Mouse (Mus musculus): ENCODE results near the gene Myo1e. TPM values are rescaled to one million over a fixed set of nuclear protein-coding genes. Genes with fewer than 3 reads are reported as not detected.

Gene Myo1e
- polyA plus RNA-seq, 1 experiment from 2014 or later: 17.0 TPM

DNA sequence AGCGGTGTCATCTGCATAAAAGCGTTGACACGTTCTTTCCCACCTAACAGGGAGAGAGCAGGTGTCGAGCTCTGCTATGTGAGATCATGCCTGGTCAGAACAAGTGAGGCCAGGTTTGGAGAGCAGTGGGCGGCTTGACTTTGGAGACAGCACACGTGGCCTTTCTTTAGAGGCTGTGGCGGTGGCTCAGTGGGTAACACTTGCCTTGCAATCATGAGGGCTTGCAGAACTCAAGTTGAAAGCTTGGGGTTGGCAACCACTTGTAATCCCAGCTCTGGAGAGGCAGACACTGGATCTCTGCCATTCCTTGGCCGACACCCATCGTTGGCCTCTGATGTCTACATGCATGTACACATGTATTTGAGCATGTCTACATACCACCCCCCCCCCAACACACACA, 64.5 kb downstream of the Myo1e start:
- Histone ChIP-seq H3K9ac (ENCODE audit: low read depth, low read length) (no peak overlapping the region), H3K4me2 (ENCODE audit: low read length) (no peak overlapping the region), H3K27me3 (ENCODE audit: insufficient read depth, low read length) (no peaks in the 10 kb centered on the region), H3K4me1 (replicated peaks; ENCODE audit: insufficient read depth, low read length) (no peaks in the 10 kb centered on the region), H3K27ac (peak overlapping the region; percentile 47), H3K4me3 (replicated peaks; ENCODE audit: low read depth, low read length) (no peak overlapping the region), H3K36me3 (ENCODE audit: insufficient read depth, low read length) (no peaks in the 10 kb centered on the region), H3K9me3 (replicated peaks; ENCODE audit: low read length) (no peaks in the 10 kb centered on the region)
- DNase-seq (ENCODE audit: low spot score) (no peak), ATAC-seq (replicated peaks; ENCODE audit: low FRiP score, low read depth) (no peak)
- no peak for TF ChIP-seq CTCF (IDR thresholded peaks at IDR 0.05; ENCODE audit: low read depth)
- WGBS: 84% methylated on average over 9 of the region's 9 CpGs

DNA sequence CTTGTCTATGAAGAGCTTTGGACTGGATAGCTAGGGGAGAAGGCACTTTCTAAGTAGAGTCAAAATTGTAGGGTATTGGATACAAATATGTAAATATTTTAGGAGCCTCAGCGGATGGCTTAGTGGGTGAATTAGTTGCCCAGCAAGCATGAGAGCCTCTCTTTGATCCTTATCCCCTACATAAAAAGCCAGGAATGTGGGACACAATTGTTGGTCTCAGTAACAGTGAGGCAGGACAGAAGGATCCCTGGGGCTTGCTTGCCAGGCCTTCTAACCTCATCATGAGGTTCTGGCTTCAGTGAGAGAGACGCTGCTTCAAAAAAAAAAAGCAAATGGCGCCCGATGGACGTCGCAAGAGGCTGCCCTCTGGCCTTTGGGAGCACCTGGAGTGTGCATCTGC, 66.9 kb downstream of the Myo1e start:
- Histone ChIP-seq H3K9ac (ENCODE audit: low read depth, low read length) (no peak overlapping the region), H3K36me3 (ENCODE audit: insufficient read depth, low read length) (no peaks in the 10 kb centered on the region), H3K9me3 (replicated peaks; ENCODE audit: low read length) (no peaks in the 10 kb centered on the region), H3K4me2 (ENCODE audit: low read length) (no peak overlapping the region), H3K4me3 (replicated peaks; ENCODE audit: low read depth, low read length) (no peak overlapping the region), H3K27ac (no peak overlapping the region), H3K27me3 (ENCODE audit: insufficient read depth, low read length) (no peaks in the 10 kb centered on the region), H3K4me1 (replicated peaks; ENCODE audit: insufficient read depth, low read length) (no peaks in the 10 kb centered on the region)
- DNase-seq (ENCODE audit: low spot score) (no peak), ATAC-seq (replicated peaks; ENCODE audit: low FRiP score, low read depth) (no peak)
- TF ChIP-seq CTCF (IDR thresholded peaks at IDR 0.05; ENCODE audit: low read depth): no peak
- WGBS: 82% methylated on average over 6 of the region's 6 CpGs

DNA sequence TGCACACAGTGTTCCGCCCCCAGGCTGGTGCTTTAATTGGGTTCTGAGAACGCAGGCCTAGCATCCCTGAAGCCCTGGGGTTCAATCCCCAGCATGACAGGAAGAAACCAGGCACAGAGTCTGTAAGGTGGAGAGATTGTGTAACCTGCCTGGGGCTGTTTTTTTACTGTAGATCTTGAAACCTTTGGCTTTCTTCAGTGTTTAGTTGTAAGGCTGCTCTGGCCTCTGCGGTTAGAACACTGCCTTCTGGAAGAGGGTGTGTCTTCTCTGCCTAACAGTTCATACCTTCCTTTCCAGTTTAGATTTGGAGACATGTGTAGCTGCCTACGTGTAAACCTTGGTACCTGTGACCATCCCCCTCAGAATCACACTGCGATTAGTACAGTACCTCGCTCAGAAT, 67.3 kb downstream of the Myo1e start:
- no peaks in the 10 kb centered on the region for H3K9me3 ChIP-seq (replicated peaks; ENCODE audit: low read length)
- no peak for ATAC-seq (replicated peaks; ENCODE audit: low FRiP score, low read depth)
- no peak for DNase-seq (ENCODE audit: low spot score)
- no peak overlapping the region for H3K4me3 ChIP-seq (replicated peaks; ENCODE audit: low read depth, low read length)
- TF ChIP-seq CTCF (IDR thresholded peaks at IDR 0.05; ENCODE audit: low read depth): no peak
- no peak overlapping the region for H3K4me2 ChIP-seq (ENCODE audit: low read length)
- H3K27me3 ChIP-seq (ENCODE audit: insufficient read depth, low read length): no peaks in the 10 kb centered on the region
- no peak overlapping the region for H3K9ac ChIP-seq (ENCODE audit: low read depth, low read length)
- no peaks in the 10 kb centered on the region for H3K4me1 ChIP-seq (replicated peaks; ENCODE audit: insufficient read depth, low read length)
- WGBS: 92% methylated on average over 6 of the region's 6 CpGs
- no peak overlapping the region for H3K27ac ChIP-seq
- no peaks in the 10 kb centered on the region for H3K36me3 ChIP-seq (ENCODE audit: insufficient read depth, low read length)

DNA sequence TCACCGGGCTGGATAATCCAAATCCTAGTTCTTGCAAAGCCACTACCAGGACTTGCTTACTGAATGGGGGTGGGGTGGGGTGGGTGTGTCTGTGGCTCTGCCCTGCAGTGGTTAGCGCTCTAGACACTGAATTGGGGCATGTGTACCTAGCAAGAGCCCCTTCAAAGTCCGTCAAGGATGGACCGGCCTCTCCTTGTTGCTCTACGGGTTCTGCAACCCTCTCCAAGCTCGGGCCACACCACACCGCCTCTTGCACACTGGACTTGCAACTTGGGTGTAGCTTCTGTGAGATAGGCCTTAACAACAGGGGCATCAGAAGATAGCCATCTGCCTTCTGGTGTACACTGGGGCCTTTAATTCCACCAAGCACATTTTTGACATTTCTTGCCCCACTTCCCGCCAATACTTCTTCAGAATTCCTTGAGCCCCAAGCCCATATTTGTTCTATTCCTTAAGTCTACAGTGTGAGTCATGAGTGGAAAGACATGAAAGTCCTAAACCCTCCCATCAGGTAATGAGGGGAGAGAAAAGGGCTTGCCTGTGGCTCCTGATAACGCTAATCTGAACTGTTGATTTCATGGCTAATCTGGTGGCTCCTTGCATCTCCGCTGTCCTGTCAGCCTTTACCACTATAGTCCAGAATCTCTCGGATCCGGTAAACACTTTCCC, 67.9 kb downstream of the Myo1e start:
- ATAC-seq (replicated peaks; ENCODE audit: low FRiP score, low read depth): no peak
- no peak overlapping the region for H3K4me3 ChIP-seq (replicated peaks; ENCODE audit: low read depth, low read length)
- no peaks in the 10 kb centered on the region for H3K4me1 ChIP-seq (replicated peaks; ENCODE audit: insufficient read depth, low read length)
- no peaks in the 10 kb centered on the region for H3K27me3 ChIP-seq (ENCODE audit: insufficient read depth, low read length)
- no peak for DNase-seq (ENCODE audit: low spot score)
- no peaks in the 10 kb centered on the region for H3K9me3 ChIP-seq (replicated peaks; ENCODE audit: low read length)
- WGBS: 89% methylated on average over 12 of the region's 12 CpGs
- H3K36me3 ChIP-seq (ENCODE audit: insufficient read depth, low read length): no peaks in the 10 kb centered on the region
- no peak overlapping the region for H3K4me2 ChIP-seq (ENCODE audit: low read length)
- H3K27ac ChIP-seq: no peak overlapping the region
- no peak overlapping the region for H3K9ac ChIP-seq (ENCODE audit: low read depth, low read length)
- TF ChIP-seq CTCF (IDR thresholded peaks at IDR 0.05; ENCODE audit: low read depth): no peak

DNA sequence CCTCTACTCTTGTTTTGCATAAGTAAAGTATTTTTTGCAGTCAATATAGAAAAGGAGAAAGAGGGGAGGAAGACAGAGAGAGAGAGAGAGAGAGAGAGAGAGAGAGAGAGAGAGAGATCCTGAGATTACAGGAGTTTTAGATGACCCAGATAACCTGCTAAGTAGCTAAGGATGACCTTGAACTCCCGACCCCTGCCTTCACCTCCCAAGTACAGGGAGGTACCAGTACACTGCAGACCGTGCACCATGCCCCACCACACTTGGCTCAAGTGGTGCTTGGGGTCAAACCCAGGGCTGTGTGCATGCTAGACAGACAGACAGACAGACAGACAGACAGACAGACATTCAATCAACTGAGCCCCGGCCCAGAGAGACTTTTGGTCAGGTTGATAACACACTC, 69.9 kb downstream of the Myo1e start:
- 84% methylated on average over 3 of the region's 3 CpGs for WGBS
- Histone ChIP-seq H3K4me3 (replicated peaks; ENCODE audit: low read depth, low read length) (no peak overlapping the region), H3K4me2 (ENCODE audit: low read length) (no peak overlapping the region), H3K9ac (ENCODE audit: low read depth, low read length) (no peak overlapping the region), H3K27me3 (ENCODE audit: insufficient read depth, low read length) (no peaks in the 10 kb centered on the region), H3K4me1 (replicated peaks; ENCODE audit: insufficient read depth, low read length) (no peaks in the 10 kb centered on the region), H3K36me3 (ENCODE audit: insufficient read depth, low read length) (no peaks in the 10 kb centered on the region), H3K27ac (no peak overlapping the region), H3K9me3 (replicated peaks; ENCODE audit: low read length) (no peaks in the 10 kb centered on the region)
- no peak for TF ChIP-seq CTCF (IDR thresholded peaks at IDR 0.05; ENCODE audit: low read depth)
- ATAC-seq (replicated peaks; ENCODE audit: low FRiP score, low read depth) (no peak), DNase-seq (ENCODE audit: low spot score) (no peak)

DNA sequence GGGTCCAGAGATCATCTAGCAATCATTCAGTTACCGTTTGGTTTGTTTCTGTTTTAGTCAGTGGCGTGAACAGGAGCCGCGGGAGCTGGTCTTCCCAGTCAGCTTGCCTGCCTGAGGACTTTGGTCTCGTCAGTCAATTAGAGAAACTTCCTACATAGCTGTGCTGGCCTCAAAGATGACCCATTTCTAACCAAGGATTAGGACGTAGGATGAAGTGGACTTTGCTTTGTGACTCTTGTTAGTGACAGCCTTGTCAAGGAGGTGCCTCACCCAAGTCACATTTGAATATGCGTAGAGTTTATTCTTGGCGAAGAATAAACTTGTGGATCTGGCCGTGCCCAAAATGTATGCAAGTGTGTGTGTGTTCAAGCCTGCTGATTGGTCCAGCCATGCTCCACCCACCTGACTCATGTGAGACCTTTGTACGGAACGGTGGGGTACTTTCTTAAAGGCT, 70.4 kb downstream of the Myo1e start:
- H3K27me3 ChIP-seq (ENCODE audit: insufficient read depth, low read length): no peaks in the 10 kb centered on the region
- WGBS: 82% methylated on average over 11 of the region's 11 CpGs
- TF ChIP-seq CTCF (IDR thresholded peaks at IDR 0.05; ENCODE audit: low read depth): no peak
- H3K4me1 ChIP-seq (replicated peaks; ENCODE audit: insufficient read depth, low read length): no peaks in the 10 kb centered on the region
- H3K9me3 ChIP-seq (replicated peaks; ENCODE audit: low read length): no peaks in the 10 kb centered on the region
- H3K27ac ChIP-seq: no peak overlapping the region
- H3K9ac ChIP-seq (ENCODE audit: low read depth, low read length): no peak overlapping the region
- no peak overlapping the region for H3K4me2 ChIP-seq (ENCODE audit: low read length)
- ATAC-seq (replicated peaks; ENCODE audit: low FRiP score, low read depth) (peak; percentile 51), DNase-seq (ENCODE audit: low spot score) (no peak)
- no peaks in the 10 kb centered on the region for H3K36me3 ChIP-seq (ENCODE audit: insufficient read depth, low read length)
- no peak overlapping the region for H3K4me3 ChIP-seq (replicated peaks; ENCODE audit: low read depth, low read length)

DNA sequence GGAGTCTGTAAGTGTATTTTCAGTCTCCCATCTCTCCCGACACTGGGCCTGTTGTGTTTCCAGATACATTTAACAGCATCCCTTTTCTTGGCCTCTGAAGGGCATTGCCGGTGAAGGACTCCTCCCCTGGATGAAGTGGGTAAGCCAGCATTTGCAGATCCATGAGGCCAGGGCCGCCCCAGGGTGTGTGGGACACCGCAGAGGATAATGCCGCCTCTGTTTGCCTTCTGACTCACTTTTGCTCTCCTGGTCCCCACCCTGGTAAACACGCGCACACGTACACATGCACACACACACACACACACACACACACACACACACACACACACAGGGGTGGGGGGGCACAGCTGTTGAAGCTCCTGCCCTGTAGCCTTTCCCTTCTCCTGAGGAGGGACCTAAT, 74.3 kb downstream of the Myo1e start:
- no peaks in the 10 kb centered on the region for H3K9me3 ChIP-seq (replicated peaks; ENCODE audit: low read length)
- no peak overlapping the region for H3K4me3 ChIP-seq (replicated peaks; ENCODE audit: low read depth, low read length)
- no peaks in the 10 kb centered on the region for H3K36me3 ChIP-seq (ENCODE audit: insufficient read depth, low read length)
- ATAC-seq (replicated peaks; ENCODE audit: low FRiP score, low read depth): no peak
- no peaks in the 10 kb centered on the region for H3K27me3 ChIP-seq (ENCODE audit: insufficient read depth, low read length)
- no peak overlapping the region for H3K4me2 ChIP-seq (ENCODE audit: low read length)
- DNase-seq (ENCODE audit: low spot score): no peak
- 88% methylated on average over 8 of the region's 8 CpGs for WGBS
- H3K9ac ChIP-seq (ENCODE audit: low read depth, low read length): no peak overlapping the region
- no peak for TF ChIP-seq CTCF (IDR thresholded peaks at IDR 0.05; ENCODE audit: low read depth)
- H3K27ac ChIP-seq: no peak overlapping the region
- H3K4me1 ChIP-seq (replicated peaks; ENCODE audit: insufficient read depth, low read length): no peaks in the 10 kb centered on the region
